Mouse (Mus musculus): ENCODE data around the gene Nol4l. TPM values are rescaled to one million over a fixed set of nuclear protein-coding genes. Genes with fewer than 3 reads are reported as not detected.

Nol4l gene
- 0.76 TPM for total RNA-seq (2023)

DNA sequence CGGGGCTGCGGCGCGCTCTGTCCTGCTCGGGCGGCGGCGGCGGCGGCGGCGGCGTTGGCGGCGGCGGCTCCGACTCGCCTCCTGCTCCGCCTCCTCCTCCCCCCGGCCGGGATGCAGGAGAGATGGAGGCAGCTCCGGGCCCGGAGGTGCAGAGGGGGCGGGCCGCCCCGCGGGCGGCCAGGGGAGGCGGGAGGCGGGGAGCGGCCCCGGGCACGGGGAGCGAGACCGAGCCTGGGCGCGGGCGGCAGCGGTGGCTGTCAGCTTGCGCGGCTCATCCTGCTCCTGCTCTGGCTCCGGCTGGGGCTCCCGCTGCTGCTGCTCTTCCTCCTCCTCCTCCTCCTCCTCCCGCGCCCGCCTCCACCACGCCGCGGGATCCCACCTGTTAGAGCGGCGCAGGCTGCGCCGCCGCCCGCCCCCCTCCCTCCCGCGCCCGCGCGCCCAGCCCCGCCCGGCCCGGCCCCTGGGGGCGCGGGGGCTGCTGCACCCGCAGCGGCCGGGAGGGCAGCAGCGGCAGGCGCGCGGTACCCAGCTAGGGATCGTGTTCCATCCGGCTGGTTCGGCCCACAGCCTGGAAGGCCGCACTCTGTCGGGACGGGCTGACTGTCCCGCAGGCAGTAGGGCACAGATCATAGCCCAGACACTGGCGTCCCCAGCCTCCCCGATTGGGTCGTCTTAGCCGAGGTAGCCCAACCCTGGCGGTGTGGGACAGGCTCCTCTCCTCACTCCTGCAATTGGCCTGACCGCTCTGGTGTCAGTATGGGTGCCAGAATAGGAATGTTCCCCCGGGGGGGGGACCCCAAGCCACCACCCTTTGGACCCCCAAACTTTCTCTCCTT lies at the start of gene Nol4l:
Nol4l (minus strand) TSS at position 41 of the 836 bp plus-strand sequence.

DNA sequence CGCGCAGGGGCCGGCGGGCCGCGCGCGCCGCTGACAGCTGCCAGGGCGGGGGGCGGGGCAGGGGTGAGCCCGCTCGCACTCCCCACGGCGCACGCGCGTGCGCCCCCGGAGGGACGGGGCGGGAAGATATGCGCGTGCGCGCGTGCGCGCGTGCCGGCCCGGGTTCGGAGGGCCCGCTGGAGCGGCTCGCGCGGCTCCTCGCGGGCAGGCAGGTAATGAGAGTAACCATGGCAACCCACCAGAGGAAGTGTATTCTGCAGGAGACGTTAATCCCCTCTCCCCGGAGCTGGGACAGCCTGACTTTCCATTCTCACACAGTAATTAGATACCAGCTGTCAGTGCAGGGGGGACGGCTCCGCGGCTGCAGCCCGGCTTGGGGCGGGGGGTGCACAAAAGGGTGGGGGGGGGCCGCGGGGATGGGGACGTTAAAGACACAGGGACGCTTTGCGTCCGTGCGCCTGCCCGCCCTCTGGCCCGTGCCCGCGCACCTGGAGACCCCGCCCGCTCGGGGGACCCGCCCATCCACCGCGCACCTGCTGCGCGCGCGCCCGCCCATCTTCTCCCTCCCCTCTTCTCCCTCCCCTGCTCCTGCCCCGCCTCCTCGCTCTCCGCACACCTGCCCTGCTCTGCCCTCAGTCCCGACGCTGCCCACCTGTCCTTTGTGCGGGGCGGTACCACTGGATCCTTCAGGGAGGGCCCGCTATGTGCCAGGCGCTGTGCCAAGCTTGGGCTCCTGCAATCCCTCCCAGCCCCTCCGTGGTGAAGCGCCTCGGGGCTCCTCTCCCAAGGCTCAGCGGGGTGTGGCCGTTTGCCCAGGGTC lies 37.0 kb downstream of the Nol4l start, which contains the start of gene 4930404H24Rik:
4930404H24Rik (plus strand) TSS at position 218 of the 820 bp plus-strand sequence.

Other genes with a start within 250 kb of the Nol4l start
- gene Kif3b, start 238.6 kb downstream of the Nol4l start, total RNA-seq (2023): 20.0 TPM
- 74.3 TPM for gene Asxl1, start 184.1 kb downstream of the Nol4l start, total RNA-seq (2023)
- not detected for gene 4930404H24Rik, start 37.2 kb downstream of the Nol4l start, total RNA-seq (2023)
- 35.4 TPM for gene Commd7, start 102.8 kb upstream of the Nol4l start, total RNA-seq (2023)
- 7.3 TPM for gene Dnmt3b, start 119.5 kb upstream of the Nol4l start, total RNA-seq (2023)
- gene Dnmt3c, start 166.7 kb upstream of the Nol4l start, total RNA-seq (2023): not detected
- gene Mapre1, start 211.3 kb upstream of the Nol4l start, total RNA-seq (2023): 147 TPM
- gene Efcab8, start 250.0 kb upstream of the Nol4l start, total RNA-seq (2023): 1.4 TPM